Mouse (Mus musculus): ENCODE measurements around the gene Nr1h4.

DNA sequence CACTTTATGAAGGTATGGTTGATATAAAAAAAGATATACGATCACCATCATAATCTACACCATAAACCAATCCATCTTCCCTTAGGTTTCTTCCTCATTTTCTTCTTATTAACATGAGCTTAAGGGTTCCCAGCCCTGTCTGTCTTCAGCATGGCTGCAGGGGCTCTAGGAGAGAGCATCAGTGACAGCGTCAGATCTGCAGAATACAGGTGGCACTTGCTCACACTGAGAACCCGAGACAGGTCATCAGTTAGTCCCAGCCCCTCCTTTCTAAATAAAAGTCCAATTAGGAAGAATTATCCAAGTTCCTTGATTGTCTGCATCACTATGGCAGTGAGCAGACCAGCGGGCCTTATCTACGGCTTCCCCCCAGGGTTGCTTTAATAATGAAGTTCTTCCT is 934 bp downstream of the Nr1h4 start:
- TF ChIP-seq CTCF (IDR thresholded peaks at IDR 0.05; ENCODE audit: control insufficient read depth, insufficient read depth, insufficient read length) (no peak), MYOD1 (IDR thresholded peaks at IDR 0.05; ENCODE audit: control insufficient read depth, insufficient read length, low read depth) (no peak), USF1 (IDR thresholded peaks at IDR 0.05; ENCODE audit: low read depth) (no peak), MAX (IDR thresholded peaks at IDR 0.05) (no peak), CEBPB (IDR thresholded peaks at IDR 0.05; ENCODE audit: low read depth) (no peak)

All from C2C12 (cell line).